Mouse (Mus musculus) C2C12 (cell line): ENCODE data around the gene Glt8d1.

Source experiments
- CTCF ChIP-seq: IDR thresholded peaks from one replicate; pipeline ENCODE4 v1.5.1; 2011; ENCODE audit not compliant: control insufficient read depth, insufficient read depth, insufficient read length
- MAX ChIP-seq: IDR thresholded peaks from one replicate; pipeline ENCODE4 v1.6.1; 2011; ENCODE audit warnings: mild to moderate bottlenecking, control low read depth
- MYOD1 ChIP-seq: IDR thresholded peaks from one replicate; pipeline ENCODE4 v1.6.1; 2011; ENCODE audit warnings: low read depth; ENCODE audit not compliant: control insufficient read depth, insufficient read length
- MYOG ChIP-seq: IDR thresholded peaks from one replicate; pipeline ENCODE4 v1.6.1; 2011; ENCODE audit not compliant: control insufficient read depth, insufficient read length; ENCODE audit errors: extremely low read depth
- USF1 ChIP-seq: IDR thresholded peaks from one replicate; pipeline ENCODE4 v1.6.1; 2011; ENCODE audit warnings: low read depth, mild to moderate bottlenecking, control low read depth, moderate library complexity

- TF ChIP-seq CTCF (no peak), MAX (no peak), MYOG (no peak), USF1 (no peak), MYOD1 (no peak)
Observed at GRCm38 (mm10) chr14:30959031-30959430, 42.2 kb upstream of the Glt8d1 start.
